Mouse (Mus musculus): Measurements from ENCODE around the gene Hpse2. TPM values are rescaled to one million over a fixed set of nuclear protein-coding genes. Genes with fewer than 3 reads are reported as not detected.

Hpse2 gene
- polyA plus RNA-seq, 2 experiments from 2014 or later, result 0.14 TPM; not detected in 1

GRCm38 (mm10) chr19:43156085-43156484, 232.1 kb downstream of the Hpse2 start:
- no peak for ATAC-seq

- ATAC-seq, result no peak
Measured at GRCm38 (mm10) chr19:43155582-43155981, 232.6 kb downstream of the Hpse2 start.

- no peak for ATAC-seq
Measured at GRCm38 (mm10) chr19:43147901-43148300, 240.3 kb downstream of the Hpse2 start.

GRCm38 (mm10) chr19:43146820-43147219, 241.3 kb downstream of the Hpse2 start:
- ATAC-seq, result no peak

GRCm38 (mm10) chr19:43141646-43142045, 246.5 kb downstream of the Hpse2 start:
- ATAC-seq, result no peak

GRCm38 (mm10) chr19:43109796-43110195, 278.4 kb downstream of the Hpse2 start:
- ATAC-seq, result no peak

GRCm38 (mm10) chr19:43096915-43097314, 291.2 kb downstream of the Hpse2 start:
- ATAC-seq, result no peak

GRCm38 (mm10) chr19:43087216-43087615, 300.9 kb downstream of the Hpse2 start:
- no peak for ATAC-seq

- ATAC-seq, result no peak
Measured at GRCm38 (mm10) chr19:43064155-43064554, 324.0 kb downstream of the Hpse2 start.

- no peak for ATAC-seq
Measured at GRCm38 (mm10) chr19:43044506-43044905, 343.6 kb downstream of the Hpse2 start.

GRCm38 (mm10) chr19:43042721-43043120, 345.4 kb downstream of the Hpse2 start:
- ATAC-seq, result no peak

GRCm38 (mm10) chr19:43042211-43042610, 345.9 kb downstream of the Hpse2 start:
- ATAC-seq, result no peak

GRCm38 (mm10) chr19:43036381-43036780, 351.8 kb downstream of the Hpse2 start:
- ATAC-seq, result no peak

GRCm38 (mm10) chr19:43027305-43027704, 360.9 kb downstream of the Hpse2 start:
- no peak for ATAC-seq

- ATAC-seq, result no peak
Measured at GRCm38 (mm10) chr19:43022611-43023173, 365.5 kb downstream of the Hpse2 start.

- ATAC-seq, result no peak
Measured at GRCm38 (mm10) chr19:43018792-43019191, 369.4 kb downstream of the Hpse2 start.

GRCm38 (mm10) chr19:42996406-42996805, 391.7 kb downstream of the Hpse2 start:
- ATAC-seq, result no peak

- no peak for ATAC-seq
Measured at GRCm38 (mm10) chr19:42988833-42989232, 399.3 kb downstream of the Hpse2 start.

- no peak for ATAC-seq
Measured at GRCm38 (mm10) chr19:42986315-42986701, 401.8 kb downstream of the Hpse2 start.

- no peak for ATAC-seq
Measured at GRCm38 (mm10) chr19:42985372-42986314, 402.5 kb downstream of the Hpse2 start.

GRCm38 (mm10) chr19:42980537-42980936, 407.6 kb downstream of the Hpse2 start:
- no peak for ATAC-seq

- ATAC-seq, result no peak
Measured at GRCm38 (mm10) chr19:42977938-42978337, 410.2 kb downstream of the Hpse2 start.

GRCm38 (mm10) chr19:42973740-42974139, 414.4 kb downstream of the Hpse2 start:
- ATAC-seq, result no peak

- no peak for ATAC-seq
Measured at GRCm38 (mm10) chr19:42965171-42965570, 423.0 kb downstream of the Hpse2 start.
